Mouse (Mus musculus): ENCODE measurements around the gene Olfr370. TPM values are rescaled to one million over a fixed set of nuclear protein-coding genes. Genes with fewer than 3 reads are reported as not detected.
"Not testable (repeated sequence)": the region's sequence is repeated elsewhere in the genome, so short reads cannot be mapped to it uniquely, and the experiment has no call there.

Gene Olfr370
- total RNA-seq (2021) = not detected
- long read RNA-seq, experiment 1 = 0 reads
- long read RNA-seq, experiment 2 = 0 reads

GRCm38 (mm10) chr8:83535736-83536135 is at the start of gene Olfr370:
Gene Olfr370, plus strand, starts transcription at chr8:83535780.
- intact Hi-C loops (cut with DNase I) = no loop called here
- no peak for DNase-seq

GRCm38 (mm10) chr8:83511696-83512095 is 23.9 kb upstream of the Olfr370 start:
- DNase-seq = no peak
- intact Hi-C loops (cut with DNase I) = no loop called here

GRCm38 (mm10) chr8:83520432-83520831 is 15.1 kb upstream of the Olfr370 start:
- intact Hi-C loops (cut with DNase I) = no loop called here
- DNase-seq = no peak

- intact Hi-C loops (cut with DNase I); DNase-seq: not testable (repeated sequence)
Measured at GRCm38 (mm10) chr8:83520907-83521306, 14.7 kb upstream of the Olfr370 start.

GRCm38 (mm10) chr8:83521310-83521709 is 14.3 kb upstream of the Olfr370 start:
- intact Hi-C loops (cut with DNase I) = no loop called here
- DNase-seq = no peak

- no peak for DNase-seq
- intact Hi-C loops (cut with DNase I) = no loop called here
Measured at GRCm38 (mm10) chr8:83534802-83535201, 778 bp upstream of the Olfr370 start.

GRCm38 (mm10) chr8:83562669-83563068 is 27.1 kb downstream of the Olfr370 start:
- DNase-seq = no peak
- intact Hi-C loops (cut with DNase I) = no loop called here

GRCm38 (mm10) chr8:83563246-83563645 is 27.7 kb downstream of the Olfr370 start:
- intact Hi-C loops (cut with DNase I) = no loop called here
- DNase-seq = no peak

- DNase-seq = no peak
- intact Hi-C loops (cut with DNase I) = loop anchor here (5.0 kb wide), 1 partner anchor 41 kb away; the partner anchor contains the start of genes Dnajb1 and Tecr
Measured at GRCm38 (mm10) chr8:83565731-83566375, 30.3 kb downstream of the Olfr370 start.

GRCm38 (mm10) chr8:83566469-83567395 is 31.2 kb downstream of the Olfr370 start, which contains the start of gene Ndufb7:
Gene Ndufb7, plus strand, starts transcription at chr8:83566671.
- peak; percentile 96 to 98 for DNase-seq
- intact Hi-C loops (cut with DNase I) = loop anchor here (5.0 kb wide), 1 partner anchor 41 kb away; the partner anchor contains the start of genes Dnajb1 and Tecr

- intact Hi-C loops (cut with DNase I) = loop anchor here (5.0 kb wide), 1 partner anchor 40 kb away; the partner anchor contains the start of genes Dnajb1 and Tecr
- DNase-seq = no peak
Measured at GRCm38 (mm10) chr8:83567668-83568067, 32.1 kb downstream of the Olfr370 start.

- no peak for DNase-seq
- intact Hi-C loops (cut with DNase I) = loop anchor here (5.0 kb wide), 1 partner anchor 39 kb away; the partner anchor contains the start of genes Dnajb1 and Tecr
Measured at GRCm38 (mm10) chr8:83568128-83568527, 32.5 kb downstream of the Olfr370 start.

- intact Hi-C loops (cut with DNase I) = loop anchor here (5.0 kb wide), 1 partner anchor 39 kb away; the partner anchor contains the start of genes Dnajb1 and Tecr
- no peak for DNase-seq
Measured at GRCm38 (mm10) chr8:83568755-83569154, 33.2 kb downstream of the Olfr370 start.

GRCm38 (mm10) chr8:83569165-83569564 is 33.6 kb downstream of the Olfr370 start:
- no peak for DNase-seq

GRCm38 (mm10) chr8:83570272-83571000 is 34.9 kb downstream of the Olfr370 start:
- intact Hi-C loops (cut with DNase I) = loop anchor here (5.0 kb wide), 1 partner anchor 52 kb away; no protein-coding TSS in a partner anchor
- DNase-seq = no peak

More at GRCm38 (mm10) chr8:83569165-83569564, 33.6 kb downstream of the Olfr370 start:
- intact Hi-C loops (cut with DNase I) = loop anchor here (5.0 kb wide), 1 partner anchor 38 kb away; the partner anchor contains the start of genes Dnajb1 and Tecr

GRCm38 (mm10) chr8:83571001-83571340 is 35.4 kb downstream of the Olfr370 start:
- intact Hi-C loops (cut with DNase I) = loop anchor here (5.0 kb wide), 1 partner anchor 51 kb away; no protein-coding TSS in a partner anchor

GRCm38 (mm10) chr8:83571791-83572190 is 36.2 kb downstream of the Olfr370 start:
- no peak for DNase-seq
- intact Hi-C loops (cut with DNase I) = loop anchor here (5.0 kb wide), 1 partner anchor 51 kb away; no protein-coding TSS in a partner anchor

More at GRCm38 (mm10) chr8:83571001-83571340, 35.4 kb downstream of the Olfr370 start:
- DNase-seq = not testable (repeated sequence)

- intact Hi-C loops (cut with DNase I) = loop anchor here (5.0 kb wide), 1 partner anchor 50 kb away; no protein-coding TSS in a partner anchor
- DNase-seq = no peak
Measured at GRCm38 (mm10) chr8:83572246-83572812, 36.7 kb downstream of the Olfr370 start.

- peak in 1 of 2 experiments; percentile 72 for DNase-seq
- intact Hi-C loops (cut with DNase I) = loop anchor here (5.0 kb wide), 1 partner anchor 49 kb away; no protein-coding TSS in a partner anchor
Measured at GRCm38 (mm10) chr8:83573140-83573875, 37.7 kb downstream of the Olfr370 start.
